Mouse (Mus musculus): ENCODE measurements around the gene Chchd6. TPM values are rescaled to one million over a fixed set of nuclear protein-coding genes. Genes with fewer than 3 reads are reported as not detected.
A peak's percentile ranks its signal among the peaks of the same experiment; 100 is the strongest.

Gene Chchd6
- polyA plus RNA-seq, 1 experiment: 28.8 TPM

DNA sequence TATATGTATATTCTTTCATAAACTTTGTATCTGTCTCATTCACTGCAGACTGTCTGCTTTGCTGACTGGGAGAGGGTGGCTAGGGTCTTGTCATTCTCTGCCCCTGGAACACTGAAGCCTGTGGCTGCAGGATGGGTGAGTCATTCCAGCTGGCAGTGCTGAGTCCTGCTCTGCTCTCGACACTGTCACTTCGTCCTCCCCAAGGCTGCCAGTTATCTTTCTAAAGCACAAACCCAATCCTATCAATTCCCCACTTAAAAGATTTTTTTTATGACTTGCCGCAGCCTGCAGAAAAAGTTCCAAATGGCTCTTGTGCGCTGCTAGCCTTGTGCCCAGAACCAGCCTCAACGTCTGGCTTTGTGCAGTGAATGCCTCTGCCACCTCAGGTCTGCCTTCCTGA, 187.2 kb downstream of the Chchd6 start:
- no peaks in the 10 kb centered on the region for H3K79me2 ChIP-seq (ENCODE audit: control insufficient read depth, insufficient read depth)
- TF ChIP-seq USF1 (IDR thresholded peaks at IDR 0.05; ENCODE audit: low read depth): no peak
- peak; percentile 51 for TF ChIP-seq FOSL1 (IDR thresholded peaks at IDR 0.05; ENCODE audit: insufficient read depth, low read length, poor library complexity, severe bottlenecking)
- no peak for TF ChIP-seq MYOG (IDR thresholded peaks at IDR 0.05; ENCODE audit: control insufficient read depth, extremely low read depth, insufficient read length)
- no peak for TF ChIP-seq MAX (IDR thresholded peaks at IDR 0.05)
- peak; percentile 28 for TF ChIP-seq MYOD1 (IDR thresholded peaks at IDR 0.05; ENCODE audit: control insufficient read depth, insufficient read length, low read depth)
- no peak for TF ChIP-seq CTCF (IDR thresholded peaks at IDR 0.05; ENCODE audit: control insufficient read depth, insufficient read depth, insufficient read length)
- no peak for TF ChIP-seq CEBPB (IDR thresholded peaks at IDR 0.05; ENCODE audit: low read depth)
- H3K36me3 ChIP-seq (ENCODE audit: control insufficient read depth, insufficient read depth): no peaks in the 10 kb centered on the region
- no peak overlapping the region for H3K4me3 ChIP-seq (ENCODE audit: insufficient read depth, poor library complexity, severe bottlenecking)
- no peaks in the 10 kb centered on the region for H3K79me3 ChIP-seq (ENCODE audit: low read depth)
- no peaks in the 10 kb centered on the region for H3K27me3 ChIP-seq (ENCODE audit: control insufficient read depth, insufficient read depth, insufficient read length)
- H3ac ChIP-seq (ENCODE audit: control insufficient read depth, insufficient read length, low read depth): no peak overlapping the region

DNA sequence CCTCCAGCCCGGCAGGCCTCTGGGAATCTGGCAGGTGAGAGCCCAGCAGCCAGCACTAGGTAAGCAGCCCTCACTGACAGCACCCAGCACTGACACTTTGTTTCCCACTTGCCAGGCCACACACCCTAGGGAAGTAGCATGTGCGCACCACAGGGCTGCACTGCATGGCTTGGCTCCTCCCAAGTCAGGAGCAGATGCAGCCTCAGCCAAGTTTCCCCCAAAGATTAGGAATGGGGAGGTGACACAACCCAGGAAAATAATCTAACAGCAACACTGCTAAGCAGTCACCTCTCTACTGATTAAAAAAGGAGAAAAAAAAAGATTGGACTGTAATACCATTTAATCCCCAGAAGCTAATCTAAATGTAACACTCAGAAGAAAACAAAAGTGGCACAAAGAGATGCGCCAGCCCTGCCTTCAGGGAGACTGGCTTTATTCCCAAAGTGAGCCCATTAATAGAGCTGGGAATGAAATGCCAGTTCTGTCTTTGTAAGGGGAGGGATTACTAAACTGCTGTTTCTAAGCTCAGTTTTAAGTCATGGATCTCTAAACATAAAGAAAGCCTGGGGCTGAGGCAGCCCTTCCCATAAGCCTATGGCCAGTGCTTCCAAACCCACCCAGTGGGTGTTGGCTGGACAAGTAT, 188.1 kb downstream of the Chchd6 start:
- Histone ChIP-seq H3K27me3 (ENCODE audit: control insufficient read depth, insufficient read depth, insufficient read length) (no peaks in the 10 kb centered on the region), H3K79me2 (ENCODE audit: control insufficient read depth, insufficient read depth) (no peaks in the 10 kb centered on the region), H3K79me3 (ENCODE audit: low read depth) (no peaks in the 10 kb centered on the region), H3K36me3 (ENCODE audit: control insufficient read depth, insufficient read depth) (no peaks in the 10 kb centered on the region), H3K4me3 (ENCODE audit: insufficient read depth, poor library complexity, severe bottlenecking) (no peak overlapping the region), H3ac (ENCODE audit: control insufficient read depth, insufficient read length, low read depth) (peak overlapping the region; percentile 12)
- TF ChIP-seq CEBPB (IDR thresholded peaks at IDR 0.05; ENCODE audit: low read depth) (no peak), USF1 (IDR thresholded peaks at IDR 0.05; ENCODE audit: low read depth) (no peak), MAX (IDR thresholded peaks at IDR 0.05) (no peak), MYOD1 (IDR thresholded peaks at IDR 0.05; ENCODE audit: control insufficient read depth, insufficient read length, low read depth) (no peak), MYOG (IDR thresholded peaks at IDR 0.05; ENCODE audit: control insufficient read depth, extremely low read depth, insufficient read length) (no peak)

DNA sequence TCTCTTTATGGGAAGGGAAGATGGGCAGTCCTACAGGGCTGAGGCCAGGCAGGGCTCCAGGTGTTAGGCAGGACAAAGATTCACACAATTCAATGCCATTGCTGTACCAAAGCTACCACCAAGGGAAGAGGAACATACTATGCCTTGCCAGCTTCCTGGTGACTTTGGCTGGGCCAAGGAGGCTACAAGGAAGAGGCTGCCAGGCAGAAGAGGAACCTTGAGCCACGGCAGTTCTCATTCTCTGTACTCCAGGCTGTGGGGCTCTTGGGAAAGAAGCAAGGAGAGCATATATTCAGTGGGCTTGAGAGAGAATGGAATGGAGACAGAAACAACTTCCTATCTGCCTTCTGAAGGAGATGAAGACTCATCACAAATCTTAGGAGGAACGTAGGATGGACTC, 190.5 kb downstream of the Chchd6 start:
- Histone ChIP-seq H3K27me3 (ENCODE audit: control insufficient read depth, insufficient read depth, insufficient read length) (no peaks in the 10 kb centered on the region), H3K36me3 (ENCODE audit: control insufficient read depth, insufficient read depth) (no peaks in the 10 kb centered on the region), H3K4me3 (ENCODE audit: insufficient read depth, poor library complexity, severe bottlenecking) (no peak overlapping the region), H3K79me2 (ENCODE audit: control insufficient read depth, insufficient read depth) (no peaks in the 10 kb centered on the region), H3K79me3 (ENCODE audit: low read depth) (no peaks in the 10 kb centered on the region), H3ac (ENCODE audit: control insufficient read depth, insufficient read length, low read depth) (no peak overlapping the region)
- TF ChIP-seq CEBPB (IDR thresholded peaks at IDR 0.05; ENCODE audit: low read depth) (no peak), MYOG (IDR thresholded peaks at IDR 0.05; ENCODE audit: control insufficient read depth, extremely low read depth, insufficient read length) (no peak), FOSL1 (IDR thresholded peaks at IDR 0.05; ENCODE audit: insufficient read depth, low read length, poor library complexity, severe bottlenecking) (no peak), USF1 (IDR thresholded peaks at IDR 0.05; ENCODE audit: low read depth) (no peak), CTCF (IDR thresholded peaks at IDR 0.05; ENCODE audit: control insufficient read depth, insufficient read depth, insufficient read length) (no peak), MYOD1 (IDR thresholded peaks at IDR 0.05; ENCODE audit: control insufficient read depth, insufficient read length, low read depth) (no peak), MAX (IDR thresholded peaks at IDR 0.05) (no peak)

DNA sequence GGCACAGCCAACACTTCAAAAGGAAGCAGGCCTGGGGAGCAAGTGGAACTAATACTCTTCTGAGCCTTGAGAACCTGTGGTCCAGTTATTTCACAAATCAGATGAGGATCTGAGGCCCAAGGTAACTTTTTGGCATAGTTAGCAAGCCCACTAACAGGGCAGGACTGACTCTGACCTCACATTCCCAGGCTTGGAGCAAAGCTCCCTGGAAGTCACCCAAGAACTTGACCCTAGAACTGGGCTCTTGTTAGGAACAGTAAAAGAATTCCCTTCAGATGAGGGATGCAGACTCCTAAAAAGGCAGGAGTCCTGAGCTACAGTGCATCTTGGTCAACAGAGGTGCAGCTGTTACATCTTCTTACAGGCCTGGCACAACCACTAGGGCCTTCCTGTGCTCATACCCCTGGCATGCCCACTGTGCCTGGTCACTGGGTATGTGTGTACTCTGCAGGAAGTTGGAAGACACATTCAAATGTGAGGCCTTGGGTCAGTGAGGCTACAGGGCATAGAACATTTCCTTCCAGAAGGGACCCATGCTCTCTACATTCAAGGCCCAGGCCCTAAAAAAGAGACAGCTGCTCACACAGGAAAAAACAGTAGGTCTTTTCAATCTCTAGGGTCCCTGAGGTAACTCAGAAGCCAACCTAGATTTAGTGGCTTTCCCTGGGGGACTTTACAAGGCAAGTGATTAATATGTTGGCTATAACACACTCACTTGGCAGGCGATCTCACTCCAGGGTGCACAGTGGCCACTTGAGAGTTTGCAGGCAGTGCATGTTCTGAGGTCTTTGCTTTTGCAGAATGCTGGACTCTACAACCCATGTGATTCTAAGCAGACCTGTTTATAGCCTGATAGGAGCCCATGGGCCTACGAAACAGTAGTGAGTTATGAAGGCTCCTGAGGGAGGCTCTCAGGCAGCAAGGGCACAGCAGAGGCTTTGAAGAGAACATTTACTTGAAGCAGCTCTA, 191.9 kb downstream of the Chchd6 start:
- Histone ChIP-seq H3K36me3 (ENCODE audit: control insufficient read depth, insufficient read depth) (no peaks in the 10 kb centered on the region), H3K79me3 (ENCODE audit: low read depth) (no peaks in the 10 kb centered on the region), H3K79me2 (ENCODE audit: control insufficient read depth, insufficient read depth) (no peaks in the 10 kb centered on the region), H3K27me3 (ENCODE audit: control insufficient read depth, insufficient read depth, insufficient read length) (no peaks in the 10 kb centered on the region), H3K4me3 (ENCODE audit: insufficient read depth, poor library complexity, severe bottlenecking) (no peak overlapping the region), H3ac (ENCODE audit: control insufficient read depth, insufficient read length, low read depth) (no peak overlapping the region)
- TF ChIP-seq MAX (IDR thresholded peaks at IDR 0.05): no peak
- no peak for TF ChIP-seq MYOD1 (IDR thresholded peaks at IDR 0.05; ENCODE audit: control insufficient read depth, insufficient read length, low read depth)
- TF ChIP-seq FOSL1 (IDR thresholded peaks at IDR 0.05; ENCODE audit: insufficient read depth, low read length, poor library complexity, severe bottlenecking): no peak
- TF ChIP-seq CTCF (IDR thresholded peaks at IDR 0.05; ENCODE audit: control insufficient read depth, insufficient read depth, insufficient read length): no peak
- no peak for TF ChIP-seq CEBPB (IDR thresholded peaks at IDR 0.05; ENCODE audit: low read depth)
- no peak for TF ChIP-seq USF1 (IDR thresholded peaks at IDR 0.05; ENCODE audit: low read depth)
- TF ChIP-seq MYOG (IDR thresholded peaks at IDR 0.05; ENCODE audit: control insufficient read depth, extremely low read depth, insufficient read length): no peak

DNA sequence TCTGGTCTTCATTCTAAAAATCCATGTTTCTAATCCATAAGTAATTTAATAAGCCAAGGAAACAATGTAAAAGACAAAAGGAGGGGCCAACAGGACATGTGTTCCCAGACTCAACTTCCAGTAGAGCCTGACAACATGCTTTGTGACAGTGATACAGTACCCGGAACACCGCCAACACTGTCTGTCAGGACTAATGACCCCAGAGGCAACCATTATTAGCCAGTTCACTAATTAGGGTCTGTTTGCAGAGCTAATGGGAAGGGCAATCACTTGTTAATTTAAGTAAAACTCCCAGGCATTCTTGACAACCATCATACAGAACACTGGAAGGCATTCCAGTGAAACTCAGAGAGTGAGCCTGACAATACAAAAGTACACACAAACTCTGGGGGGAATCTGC, 193.0 kb downstream of the Chchd6 start:
- Histone ChIP-seq H3K79me2 (ENCODE audit: control insufficient read depth, insufficient read depth) (no peaks in the 10 kb centered on the region), H3K79me3 (ENCODE audit: low read depth) (no peaks in the 10 kb centered on the region), H3ac (ENCODE audit: control insufficient read depth, insufficient read length, low read depth) (no peak overlapping the region), H3K36me3 (ENCODE audit: control insufficient read depth, insufficient read depth) (no peaks in the 10 kb centered on the region), H3K4me3 (ENCODE audit: insufficient read depth, poor library complexity, severe bottlenecking) (no peak overlapping the region), H3K27me3 (ENCODE audit: control insufficient read depth, insufficient read depth, insufficient read length) (no peaks in the 10 kb centered on the region)
- TF ChIP-seq MAX (IDR thresholded peaks at IDR 0.05) (no peak), CEBPB (IDR thresholded peaks at IDR 0.05; ENCODE audit: low read depth) (no peak), USF1 (IDR thresholded peaks at IDR 0.05; ENCODE audit: low read depth) (no peak), MYOG (IDR thresholded peaks at IDR 0.05; ENCODE audit: control insufficient read depth, extremely low read depth, insufficient read length) (no peak), MYOD1 (IDR thresholded peaks at IDR 0.05; ENCODE audit: control insufficient read depth, insufficient read length, low read depth) (no peak), FOSL1 (IDR thresholded peaks at IDR 0.05; ENCODE audit: insufficient read depth, low read length, poor library complexity, severe bottlenecking) (no peak), CTCF (IDR thresholded peaks at IDR 0.05; ENCODE audit: control insufficient read depth, insufficient read depth, insufficient read length) (no peak)

Measured in C2C12 (cell line).